Mouse (Mus musculus) kidney, embryonic 15.5 days (tissue): ENCODE measurements around the gene Tnrc6b. TPM values are rescaled to one million over a fixed set of nuclear protein-coding genes. Genes with fewer than 3 reads are reported as not detected.
A peak's percentile ranks its signal among the peaks of the same experiment; 100 is the strongest.

Experiments
- ATAC-seq: fragments of 200-750 bp; cut with Nextera tagmentation; replicated peaks from 2 replicates; pipeline ENCODE4 v1.8.0; 2017; ENCODE audit warnings: moderate TSS enrichment; ENCODE audit not compliant: low FRiP score
- H3K27ac ChIP-seq: fragments of 300-500 bp; sonication (generic); 2 replicates; pipeline ENCODE4 v1.5.1; 2015; ENCODE audit warnings: mild to moderate bottlenecking, inconsistent platforms
- H3K27me3 ChIP-seq: fragments of 300-500 bp; sonication (generic); 2 replicates; pipeline ENCODE4 v1.6.1; 2015; ENCODE audit warnings: inconsistent platforms
- H3K36me3 ChIP-seq: fragments of 300-500 bp; sonication (generic); 2 replicates; pipeline ENCODE4 v1.6.1; 2015; ENCODE audit warnings: inconsistent platforms
- H3K4me1 ChIP-seq: fragments of 300-500 bp; sonication (generic); 2 replicates; pipeline ENCODE4 v1.6.1; 2015; ENCODE audit warnings: inconsistent platforms
- H3K4me2 ChIP-seq: fragments of 300-500 bp; sonication (generic); 2 replicates; pipeline ENCODE4 v1.6.1; 2015; ENCODE audit warnings: moderate library complexity, mild to moderate bottlenecking, inconsistent platforms
- H3K4me3 ChIP-seq: fragments of 300-500 bp; sonication (generic); replicated peaks from 2 replicates; pipeline ENCODE4 v1.5.1; 2015; ENCODE audit warnings: mild to moderate bottlenecking, inconsistent platforms
- H3K9ac ChIP-seq: fragments of 300-500 bp; sonication (generic); 2 replicates; pipeline ENCODE4 v1.6.1; 2015; ENCODE audit warnings: mild to moderate bottlenecking, inconsistent platforms
- H3K9me3 ChIP-seq: fragments of 300-500 bp; sonication (generic); replicated peaks from 2 replicates; pipeline ENCODE4 v1.6.1; 2016; ENCODE audit warnings: inconsistent platforms
- WGBS: fragments of 180-500 bp; shearing (Covaris S2); methylation state at CpG from one replicate; pipeline ENCODE4 v1.1.7; 2015; ENCODE audit warnings: mixed read lengths; 5-methylcytosine and 5-hydroxymethylcytosine counted together
- polyA plus RNA-seq: library from polyadenylated mRNA; unstranded; fragments of >200 nt; fragmentation: Nextera tagmentation; extraction: Ambion mirVana; gene quantifications from 2 replicates; pipeline ENCODE4 v1.2.1, GENCODE M21; 2015

The Tnrc6b gene
- polyA plus RNA-seq, 1 experiment from 2014 or later = 33.5 TPM

DNA sequence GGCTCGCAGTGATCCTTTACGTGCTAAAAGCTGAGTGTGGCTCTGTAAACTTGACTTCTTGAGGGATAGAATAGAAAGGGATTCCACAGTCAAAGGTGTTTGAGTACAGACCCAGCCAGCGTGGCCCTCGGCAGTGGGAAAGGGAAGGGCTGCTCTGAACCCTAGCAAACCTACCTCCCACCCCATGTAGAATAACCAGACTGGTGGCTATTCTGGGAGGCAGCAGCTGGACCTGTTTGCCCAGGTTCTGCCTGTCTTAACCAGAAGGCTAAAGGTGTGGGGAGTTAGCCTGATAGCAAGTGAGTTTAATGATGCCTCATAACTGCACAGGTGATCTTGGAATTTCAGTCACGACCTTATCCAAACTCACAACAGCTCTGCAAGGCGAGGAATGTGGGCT lies 28.0 kb upstream of the Tnrc6b start:
- no peak overlapping the region for H3K9ac ChIP-seq
- H3K4me1 ChIP-seq = peaks cover 59% of the 10 kb centered on the region
- H3K9me3 ChIP-seq = no peaks in the 10 kb centered on the region
- ATAC-seq = 0 out of 2 replicates have a peak, but pooled peaks have one; percentile 9
- H3K4me3 ChIP-seq = no peak overlapping the region
- H3K36me3 ChIP-seq = no peaks in the 10 kb centered on the region
- H3K4me2 ChIP-seq = no peak overlapping the region
- peak overlapping the region; percentile 11 for H3K27ac ChIP-seq
- 79% methylated on average over 6 of the region's 6 CpGs for WGBS
- H3K27me3 ChIP-seq = peaks cover 10% of the 10 kb centered on the region; the same call in 1 of the 2 replicates

DNA sequence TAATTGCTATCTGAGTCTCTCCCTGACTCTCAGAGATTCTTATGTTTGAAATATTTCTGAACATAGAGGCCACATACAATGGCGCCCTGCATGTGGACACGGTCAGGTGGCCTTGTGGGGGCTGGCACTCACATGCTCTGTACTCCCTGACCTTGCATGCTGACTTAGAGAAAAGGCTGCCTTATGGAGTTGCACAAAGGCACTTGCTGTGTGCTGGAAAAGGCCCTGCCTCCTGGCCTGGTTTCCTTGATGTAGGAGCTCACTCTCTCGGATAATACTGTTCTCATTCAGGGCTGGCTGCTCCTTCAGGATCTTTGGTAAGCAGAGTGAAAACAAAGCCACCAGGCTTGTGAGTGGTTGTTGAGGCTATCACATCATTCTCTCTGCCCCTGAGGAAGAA lies 27.1 kb upstream of the Tnrc6b start:
- peak overlapping the region; percentile 11; the same call in 1 of the 2 replicates for H3K27ac ChIP-seq
- peaks cover 59% of the 10 kb centered on the region for H3K4me1 ChIP-seq
- H3K9me3 ChIP-seq = no peaks in the 10 kb centered on the region
- H3K4me3 ChIP-seq = no peak overlapping the region
- no peak for ATAC-seq
- WGBS = 57% methylated on average over 3 of the region's 3 CpGs
- H3K9ac ChIP-seq = no peak overlapping the region
- peaks cover 10% of the 10 kb centered on the region; the same call in 1 of the 2 replicates for H3K27me3 ChIP-seq
- H3K4me2 ChIP-seq = no peak overlapping the region
- no peaks in the 10 kb centered on the region for H3K36me3 ChIP-seq

DNA sequence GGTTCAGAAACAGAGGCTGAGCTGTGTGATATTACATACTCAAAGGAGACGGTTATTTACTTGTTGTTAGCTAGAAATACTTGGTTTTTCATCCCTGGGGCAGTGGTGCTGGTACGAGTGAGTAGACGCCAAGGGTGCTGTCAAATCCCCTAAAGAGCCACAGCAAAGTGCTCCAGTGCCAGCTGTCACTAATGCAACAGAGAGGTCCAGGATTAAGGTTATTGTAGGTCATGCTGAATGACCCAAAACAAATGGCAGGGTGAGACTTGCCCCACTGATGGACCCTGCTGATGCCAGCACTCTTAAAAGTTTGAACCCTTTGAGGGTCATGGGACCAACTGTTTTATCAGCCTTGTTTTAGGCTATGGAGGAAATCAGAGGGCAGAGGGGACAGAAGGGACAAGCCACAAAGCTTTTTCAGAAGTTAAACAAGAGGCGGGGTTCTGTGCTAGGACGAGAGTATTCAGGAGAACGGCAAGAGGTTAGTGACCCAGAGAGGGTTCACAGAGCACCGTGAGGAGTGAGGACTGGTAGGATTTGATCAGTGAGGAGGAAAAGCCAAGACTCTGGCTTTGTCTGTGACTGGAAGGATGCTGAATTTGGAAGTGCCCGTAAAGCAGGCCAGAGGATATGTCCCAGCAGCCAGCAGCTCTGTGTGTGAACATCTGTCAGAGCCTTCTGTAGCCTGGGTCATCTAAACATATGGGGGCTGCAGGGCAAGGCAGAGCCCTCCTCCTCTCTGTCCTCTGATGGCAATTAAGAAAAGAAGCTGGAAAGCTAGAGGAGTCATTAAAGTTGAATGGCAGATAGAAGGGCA lies 26.1 kb upstream of the Tnrc6b start:
- WGBS = 14% methylated on average over 8 of the region's 8 CpGs
- ATAC-seq = peak; percentile 6
- H3K9ac ChIP-seq = no peak overlapping the region

DNA sequence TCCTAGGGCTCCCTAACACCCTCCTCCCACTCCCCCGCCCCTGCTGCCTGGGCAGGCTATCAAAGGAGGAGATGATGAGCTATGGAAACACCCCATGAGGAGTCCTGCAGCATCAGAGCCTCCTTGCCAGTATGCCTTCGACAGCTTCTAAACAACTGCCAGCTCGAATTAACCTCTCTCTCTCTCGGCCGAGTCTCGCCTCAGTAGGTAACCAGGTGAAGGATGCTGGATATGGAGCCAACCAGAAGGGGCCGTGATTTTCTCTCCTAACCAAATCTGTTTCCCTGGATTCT lies 25.6 kb upstream of the Tnrc6b start:
- Histone ChIP-seq H3K27ac (no peak overlapping the region), H3K4me3 (no peak overlapping the region), H3K4me1 (peaks cover 43% of the 10 kb centered on the region), H3K9ac (no peak overlapping the region), H3K4me2 (no peak overlapping the region), H3K9me3 (no peaks in the 10 kb centered on the region), H3K27me3 (peaks cover 10% of the 10 kb centered on the region; the same call in 1 of the 2 replicates), H3K36me3 (no peaks in the 10 kb centered on the region)
- peak; percentile 71; the same call in 1 of the 2 replicates for ATAC-seq
- 12% methylated on average over 7 of the region's 7 CpGs for WGBS

More for the DNA sequence above, 26.1 kb upstream of the Tnrc6b start:
- no peaks in the 10 kb centered on the region for H3K36me3 ChIP-seq
- peaks cover 49% of the 10 kb centered on the region for H3K4me1 ChIP-seq
- no peak overlapping the region for H3K27ac ChIP-seq
- no peaks in the 10 kb centered on the region for H3K9me3 ChIP-seq
- H3K4me3 ChIP-seq = no peak overlapping the region
- no peak overlapping the region for H3K4me2 ChIP-seq
- peaks cover 10% of the 10 kb centered on the region; the same call in 1 of the 2 replicates for H3K27me3 ChIP-seq

DNA sequence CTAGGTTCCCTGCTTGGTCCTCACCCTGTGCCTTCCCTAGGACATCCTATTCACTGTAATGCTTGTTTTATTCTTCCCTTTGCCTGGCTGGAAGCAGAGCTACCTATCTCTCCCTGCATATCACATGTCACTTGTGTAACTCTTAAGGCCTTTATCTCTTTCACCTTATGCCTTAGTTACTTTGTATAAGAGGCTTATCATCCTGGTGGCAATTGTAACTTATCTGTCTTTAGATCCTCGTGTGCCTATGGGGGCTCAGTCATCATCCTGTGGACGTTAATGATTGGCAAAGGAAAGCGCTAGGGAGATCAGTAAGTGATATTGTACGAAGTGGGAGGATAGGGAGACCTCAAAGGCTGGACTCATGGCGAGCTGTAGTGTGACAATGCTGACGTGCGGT lies 22.6 kb upstream of the Tnrc6b start:
- Histone ChIP-seq H3K4me1 (peaks cover 24% of the 10 kb centered on the region), H3K4me2 (no peak overlapping the region), H3K9ac (no peak overlapping the region), H3K27me3 (peaks cover 22% of the 10 kb centered on the region), H3K4me3 (no peak overlapping the region), H3K27ac (no peak overlapping the region), H3K9me3 (no peaks in the 10 kb centered on the region), H3K36me3 (no peaks in the 10 kb centered on the region)
- WGBS = 62% methylated on average over 7 of the region's 7 CpGs
- no peak for ATAC-seq

DNA sequence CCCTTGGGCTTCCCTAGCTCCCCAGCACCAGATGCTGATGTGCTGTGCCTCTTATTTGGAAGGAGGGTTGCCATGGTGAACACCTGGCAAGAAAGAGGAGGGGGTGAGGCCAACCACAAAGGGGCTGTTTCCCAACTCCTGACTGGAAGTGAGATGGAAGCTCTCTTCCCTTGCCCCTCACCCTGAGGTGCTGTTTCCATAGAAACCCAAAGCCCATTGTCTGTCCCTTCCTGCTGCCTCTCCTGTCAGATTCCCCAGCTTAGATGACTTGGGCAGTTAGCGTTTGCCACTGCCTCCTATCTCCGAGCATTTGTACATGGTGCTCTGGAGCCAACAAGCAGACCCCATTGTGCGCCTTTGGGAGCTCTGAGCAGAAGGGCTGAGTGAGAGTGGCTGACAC lies 17.6 kb upstream of the Tnrc6b start:
- Histone ChIP-seq H3K9ac (no peak overlapping the region), H3K9me3 (no peaks in the 10 kb centered on the region), H3K4me1 (peaks cover 17% of the 10 kb centered on the region), H3K27ac (no peak overlapping the region), H3K4me2 (no peak overlapping the region), H3K27me3 (peaks cover 16% of the 10 kb centered on the region), H3K36me3 (no peaks in the 10 kb centered on the region), H3K4me3 (no peak overlapping the region)
- 64% methylated on average over 3 of the region's 3 CpGs for WGBS
- no peak for ATAC-seq

DNA sequence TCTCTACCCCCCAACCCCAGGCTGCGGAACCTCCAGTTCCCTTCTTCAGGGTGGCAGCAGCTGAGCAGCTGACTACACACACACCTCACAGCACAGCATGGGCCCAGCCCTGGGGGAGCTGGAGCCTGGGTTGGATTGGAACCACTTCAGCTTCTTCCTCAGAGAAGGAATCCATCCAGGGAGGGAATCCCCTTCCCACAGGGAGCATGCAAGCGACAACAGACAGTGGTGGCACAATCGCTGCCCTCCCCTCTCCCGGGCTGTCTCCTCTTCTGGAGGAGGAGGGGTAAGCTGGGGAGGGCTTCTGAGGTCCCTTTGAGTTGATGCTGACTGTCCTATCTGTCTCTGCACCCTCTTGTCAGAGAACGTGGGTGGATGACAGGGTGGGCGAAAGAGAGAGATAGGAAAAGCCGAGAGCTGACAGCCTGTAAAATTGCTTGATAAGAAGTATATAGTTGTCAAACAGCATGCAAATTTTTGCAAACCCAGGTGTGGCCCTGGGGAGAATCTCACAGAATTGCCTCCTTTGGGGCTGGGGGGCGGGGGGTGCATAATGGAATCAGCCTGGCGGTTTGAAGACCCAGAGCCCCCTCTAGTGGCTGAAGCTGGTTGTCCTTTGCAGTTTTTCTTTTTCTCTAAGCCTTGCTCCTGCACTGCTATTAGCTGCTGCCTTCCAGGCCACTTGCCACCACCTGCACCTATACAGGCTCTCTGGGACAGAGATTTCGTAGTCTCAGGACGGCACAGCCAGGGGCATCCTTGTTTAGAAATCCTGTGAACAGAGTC lies 16.8 kb upstream of the Tnrc6b start:
- H3K4me2 ChIP-seq = no peak overlapping the region
- H3K27ac ChIP-seq = no peak overlapping the region
- no peaks in the 10 kb centered on the region for H3K9me3 ChIP-seq
- no peak for ATAC-seq
- peaks cover 16% of the 10 kb centered on the region for H3K27me3 ChIP-seq
- H3K9ac ChIP-seq = no peak overlapping the region
- no peak overlapping the region for H3K4me3 ChIP-seq
- 28% methylated on average over 11 of the region's 11 CpGs for WGBS
- H3K4me1 ChIP-seq = peaks cover 17% of the 10 kb centered on the region
- H3K36me3 ChIP-seq = no peaks in the 10 kb centered on the region

DNA sequence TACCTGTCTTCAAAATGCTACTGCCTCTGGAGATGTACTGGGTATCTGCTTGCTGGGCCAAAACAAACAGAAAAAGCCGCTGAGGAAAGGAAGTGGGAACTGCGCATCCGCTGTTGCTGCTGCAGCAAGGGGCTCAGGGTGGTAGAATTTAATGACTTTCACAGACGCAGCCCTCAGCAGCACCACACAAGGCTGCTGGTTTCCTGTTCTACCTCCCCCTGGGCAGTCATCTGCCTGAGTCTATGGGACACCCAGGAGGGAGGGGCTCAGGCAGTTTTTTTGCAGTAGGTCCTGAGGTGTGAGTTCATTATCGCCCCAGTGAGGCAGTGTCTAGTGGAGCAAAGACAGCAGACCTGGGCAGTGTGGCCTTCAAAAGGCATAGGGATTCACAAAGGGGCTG lies 13.5 kb upstream of the Tnrc6b start:
- Histone ChIP-seq H3K9me3 (no peaks in the 10 kb centered on the region), H3K27me3 (peaks cover 10% of the 10 kb centered on the region), H3K4me1 (peaks cover 17% of the 10 kb centered on the region), H3K4me3 (no peak overlapping the region), H3K27ac (peak overlapping the region; percentile 37; the same call in 1 of the 2 replicates), H3K36me3 (no peaks in the 10 kb centered on the region), H3K9ac (no peak overlapping the region), H3K4me2 (no peak overlapping the region)
- WGBS = 12% methylated on average over 5 of the region's 5 CpGs
- ATAC-seq = peak; percentile 30; the same call in 1 of the 2 replicates

DNA sequence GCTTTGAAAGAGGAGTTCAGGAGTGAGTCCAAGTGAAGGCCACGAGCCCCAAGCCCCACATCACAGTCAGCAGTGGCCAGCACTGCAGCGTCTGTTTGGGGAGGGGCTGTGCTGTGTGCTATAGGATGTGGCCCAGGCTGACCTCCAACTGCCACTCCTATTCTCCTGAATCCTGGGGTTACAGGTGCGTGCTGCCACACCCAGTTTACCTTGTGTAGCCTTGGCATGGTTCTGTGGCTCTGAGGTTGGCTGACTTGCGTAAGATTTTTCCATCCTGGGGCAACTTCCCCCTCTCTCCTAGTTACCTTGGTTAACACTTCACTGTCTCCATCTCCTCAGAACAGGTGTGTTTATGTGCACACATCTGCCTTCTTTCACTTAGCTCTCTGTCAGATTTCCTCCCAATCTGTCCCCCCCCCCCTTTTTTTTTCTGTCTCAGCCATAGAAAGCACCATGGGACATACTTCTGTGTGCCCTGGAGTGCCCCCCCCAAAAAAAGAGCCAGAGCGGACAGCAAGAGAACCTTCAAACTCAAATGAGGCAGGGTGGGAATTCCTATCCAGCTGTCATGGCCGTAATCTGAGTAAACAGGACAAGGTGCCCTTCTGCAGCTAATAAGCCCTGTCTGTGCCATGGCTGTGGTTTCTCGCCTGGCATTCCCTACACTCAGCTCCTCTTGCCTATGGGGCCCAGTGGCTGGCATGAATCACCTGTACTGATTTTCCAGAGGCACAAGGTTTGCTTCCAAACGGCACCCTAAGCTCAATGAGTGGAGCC lies 9.4 kb upstream of the Tnrc6b start:
- no peaks in the 10 kb centered on the region for H3K9me3 ChIP-seq
- no peak for ATAC-seq
- H3K4me1 ChIP-seq = peaks cover 23% of the 10 kb centered on the region
- H3K9ac ChIP-seq = no peak overlapping the region
- no peak overlapping the region for H3K4me3 ChIP-seq
- H3K27ac ChIP-seq = no peak overlapping the region
- H3K4me2 ChIP-seq = no peak overlapping the region
- 0 out of 2 replicates have a peak, but pooled peaks cover 9% of the 10 kb centered on the region for H3K27me3 ChIP-seq
- no peaks in the 10 kb centered on the region for H3K36me3 ChIP-seq
- WGBS = 69% methylated on average over 8 of the region's 8 CpGs

DNA sequence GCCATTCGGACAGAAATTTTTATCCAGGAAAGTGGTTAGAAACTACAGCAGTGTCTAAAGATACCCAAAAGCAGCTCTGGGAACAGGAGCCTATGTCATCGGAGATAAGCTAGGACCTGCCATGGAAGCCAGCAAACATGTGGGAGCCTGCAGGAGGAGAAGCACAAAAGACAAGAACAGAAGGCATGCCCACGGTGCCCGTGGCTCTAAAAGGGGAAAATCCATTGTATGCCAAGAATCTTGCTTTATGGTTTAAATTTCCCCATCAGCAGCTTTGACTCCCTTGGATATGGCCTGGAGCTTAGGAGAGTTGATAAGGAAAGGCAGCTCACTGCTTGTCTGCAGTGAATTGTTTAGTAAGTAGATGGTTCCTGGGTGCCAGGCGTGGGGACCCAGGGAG lies 8.2 kb upstream of the Tnrc6b start:
- Histone ChIP-seq H3K4me2 (no peak overlapping the region), H3K9me3 (no peaks in the 10 kb centered on the region), H3K4me1 (peaks cover 29% of the 10 kb centered on the region), H3K36me3 (no peaks in the 10 kb centered on the region), H3K9ac (no peak overlapping the region), H3K27me3 (0 out of 2 replicates have a peak, but pooled peaks cover 9% of the 10 kb centered on the region), H3K4me3 (no peak overlapping the region), H3K27ac (no peak overlapping the region)
- WGBS = 96% methylated on average over 5 of the region's 5 CpGs
- no peak for ATAC-seq

DNA sequence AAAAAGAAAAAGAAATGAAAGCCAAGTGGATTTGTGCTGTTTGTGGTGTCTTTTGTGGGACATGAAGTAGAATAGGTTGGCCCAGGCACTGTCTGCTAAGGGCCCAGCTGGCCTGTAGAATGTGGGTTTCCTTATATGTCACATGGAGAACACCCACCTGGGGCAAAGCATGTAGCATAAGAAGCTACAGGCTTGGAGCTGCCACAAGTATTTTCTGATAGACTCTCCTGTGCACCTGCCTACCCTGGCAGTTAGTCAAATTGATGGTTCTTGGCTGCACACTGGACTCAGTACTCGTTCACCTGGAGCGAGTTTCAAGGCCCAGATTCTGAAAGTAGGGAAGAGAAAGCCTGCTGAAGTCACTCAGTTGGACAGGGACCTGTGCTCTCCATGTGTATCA lies 7.6 kb upstream of the Tnrc6b start:
- peaks cover 29% of the 10 kb centered on the region for H3K4me1 ChIP-seq
- H3K36me3 ChIP-seq = no peaks in the 10 kb centered on the region
- H3K4me3 ChIP-seq = no peak overlapping the region
- H3K9me3 ChIP-seq = no peaks in the 10 kb centered on the region
- WGBS = 82% methylated on average over 2 of the region's 2 CpGs
- no peak overlapping the region for H3K9ac ChIP-seq
- H3K27ac ChIP-seq = no peak overlapping the region
- no peak for ATAC-seq
- H3K4me2 ChIP-seq = no peak overlapping the region
- 0 out of 2 replicates have a peak, but pooled peaks cover 9% of the 10 kb centered on the region for H3K27me3 ChIP-seq
